Mouse (Mus musculus) hindbrain, embryonic 14.5 days (tissue): ENCODE measurements around the gene Carmil1. TPM values are rescaled to one million over a fixed set of nuclear protein-coding genes. Genes with fewer than 3 reads are reported as not detected.

Experiments used
- ATAC-seq: fragments of 200-750 bp; cut with Nextera tagmentation; 2 replicates; pipeline ENCODE4 v1.8.0; 2017; ENCODE audit warnings: moderate number of reproducible peaks, mild to moderate bottlenecking, moderate TSS enrichment, moderate library complexity; ENCODE audit not compliant: low FRiP score
- DNase-seq: peaks from one replicate; pipeline ENCODE4 v3.0.0-alpha.2; 2015; ENCODE audit warnings: low spot score
- H3K27ac ChIP-seq: fragments of 300-500 bp; sonication (generic); 2 replicates; pipeline ENCODE4 v1.5.1; 2014; ENCODE audit warnings: mild to moderate bottlenecking, moderate library complexity
- H3K27me3 ChIP-seq: fragments of 300-500 bp; sonication (generic); 2 replicates; pipeline ENCODE4 v1.6.1; 2014; ENCODE audit warnings: mild to moderate bottlenecking, low read length, mixed read lengths; ENCODE audit not compliant: control insufficient read depth, insufficient read depth
- H3K36me3 ChIP-seq: fragments of 300-500 bp; sonication (generic); replicated peaks from 2 replicates; pipeline ENCODE4 v1.6.1; 2014; ENCODE audit not compliant: control insufficient read depth, insufficient read depth
- H3K4me1 ChIP-seq: fragments of 300-500 bp; sonication (generic); replicated peaks from 2 replicates; pipeline ENCODE4 v1.6.1; 2014; ENCODE audit warnings: antibody characterized with exemption, low read length, mixed read lengths; ENCODE audit not compliant: control insufficient read depth, insufficient read depth
- H3K4me2 ChIP-seq: fragments of 300-500 bp; sonication (generic); replicated peaks from 2 replicates; pipeline ENCODE4 v1.6.1; 2014; ENCODE audit warnings: mild to moderate bottlenecking, moderate library complexity
- H3K4me3 ChIP-seq: fragments of 300-500 bp; sonication (generic); replicated peaks from 2 replicates; pipeline ENCODE4 v1.5.1; 2014; ENCODE audit warnings: mild to moderate bottlenecking, low read length
- H3K9ac ChIP-seq: fragments of 300-500 bp; sonication (generic); 2 replicates; pipeline ENCODE4 v1.6.1; 2014
- H3K9me3 ChIP-seq: fragments of 300-500 bp; sonication (generic); 2 replicates; pipeline ENCODE4 v1.6.1; 2016; ENCODE audit warnings: low read length; ENCODE audit not compliant: control insufficient read depth
- WGBS: fragments of 180-500 bp; shearing (Covaris S2); extraction: QIAGEN DNeasy Blood & Tissue Kit; methylation state at CpG from one replicate; pipeline ENCODE4 v1.1.7; 2014; 5-methylcytosine and 5-hydroxymethylcytosine counted together
- polyA plus RNA-seq: library from polyadenylated mRNA; unstranded; fragments of >200 nt; fragmentation: Nextera tagmentation; extraction: Ambion mirVana; gene quantifications from 2 replicates; pipeline ENCODE4 v1.2.1, GENCODE M21; 2014

Gene Carmil1
- polyA plus RNA-seq, 1 experiment from 2014 or later: 38.7 TPM

DNA sequence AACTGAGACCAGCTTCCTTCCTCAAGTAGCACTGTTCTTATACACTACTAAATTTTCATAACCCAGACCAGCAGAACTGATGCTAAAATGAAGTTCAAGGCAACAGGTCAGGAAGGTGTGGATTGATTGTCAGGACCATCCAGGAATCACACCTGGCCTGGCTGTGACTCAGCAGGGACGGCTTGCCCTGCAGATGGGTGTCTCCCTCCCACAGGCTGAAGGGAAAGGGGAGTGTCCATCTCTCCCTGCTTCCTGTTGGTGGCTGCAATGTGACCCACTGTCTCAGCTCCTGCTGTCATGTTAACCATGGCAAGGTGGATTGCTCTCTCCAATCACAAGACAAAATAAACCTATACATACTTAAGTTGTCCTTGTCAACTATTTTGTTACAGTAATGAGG lies 215.1 kb downstream of the Carmil1 start:
- no peak for ATAC-seq
- Histone ChIP-seq H3K27me3 (no peaks in the 10 kb centered on the region), H3K9me3 (no peaks in the 10 kb centered on the region), H3K4me3 (no peak overlapping the region), H3K9ac (no peak overlapping the region), H3K27ac (no peak overlapping the region), H3K36me3 (peaks cover 5% of the 10 kb centered on the region; the same call in 1 of the 2 replicates), H3K4me2 (no peak overlapping the region), H3K4me1 (peaks cover 2% of the 10 kb centered on the region; the same call in 1 of the 2 replicates)
- WGBS: 90% methylated on average over 1 of the region's 1 CpGs
- DNase-seq: no peak

DNA sequence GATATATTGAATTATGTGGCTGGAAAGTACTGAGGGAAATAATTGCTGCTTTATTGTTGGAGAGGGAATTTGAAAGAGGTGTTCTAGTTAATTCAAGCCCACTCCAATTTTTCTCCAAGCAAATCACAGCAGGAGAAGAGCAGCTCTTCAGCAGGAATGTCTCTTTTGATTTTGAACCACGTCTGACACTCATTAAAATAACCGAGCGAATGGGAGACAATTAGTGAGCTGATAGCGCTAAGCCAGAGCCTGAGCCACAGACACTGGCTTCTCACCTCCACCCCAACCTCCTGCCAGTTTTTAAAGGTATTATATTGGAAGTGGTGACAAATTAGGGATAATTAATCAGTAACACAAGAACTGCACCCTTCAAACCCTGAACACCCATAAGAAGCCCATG lies 217.8 kb downstream of the Carmil1 start:
- Histone ChIP-seq H3K4me1 (peaks cover 2% of the 10 kb centered on the region; the same call in 1 of the 2 replicates), H3K9ac (no peak overlapping the region), H3K9me3 (no peaks in the 10 kb centered on the region), H3K4me2 (no peak overlapping the region), H3K27me3 (no peaks in the 10 kb centered on the region), H3K36me3 (0 out of 2 replicates have a peak, but pooled peaks cover 5% of the 10 kb centered on the region), H3K4me3 (no peak overlapping the region), H3K27ac (no peak overlapping the region)
- ATAC-seq (no peak), DNase-seq (no peak)
- 29% methylated on average over 4 of the region's 4 CpGs for whole genome bisulfite sequencing

DNA sequence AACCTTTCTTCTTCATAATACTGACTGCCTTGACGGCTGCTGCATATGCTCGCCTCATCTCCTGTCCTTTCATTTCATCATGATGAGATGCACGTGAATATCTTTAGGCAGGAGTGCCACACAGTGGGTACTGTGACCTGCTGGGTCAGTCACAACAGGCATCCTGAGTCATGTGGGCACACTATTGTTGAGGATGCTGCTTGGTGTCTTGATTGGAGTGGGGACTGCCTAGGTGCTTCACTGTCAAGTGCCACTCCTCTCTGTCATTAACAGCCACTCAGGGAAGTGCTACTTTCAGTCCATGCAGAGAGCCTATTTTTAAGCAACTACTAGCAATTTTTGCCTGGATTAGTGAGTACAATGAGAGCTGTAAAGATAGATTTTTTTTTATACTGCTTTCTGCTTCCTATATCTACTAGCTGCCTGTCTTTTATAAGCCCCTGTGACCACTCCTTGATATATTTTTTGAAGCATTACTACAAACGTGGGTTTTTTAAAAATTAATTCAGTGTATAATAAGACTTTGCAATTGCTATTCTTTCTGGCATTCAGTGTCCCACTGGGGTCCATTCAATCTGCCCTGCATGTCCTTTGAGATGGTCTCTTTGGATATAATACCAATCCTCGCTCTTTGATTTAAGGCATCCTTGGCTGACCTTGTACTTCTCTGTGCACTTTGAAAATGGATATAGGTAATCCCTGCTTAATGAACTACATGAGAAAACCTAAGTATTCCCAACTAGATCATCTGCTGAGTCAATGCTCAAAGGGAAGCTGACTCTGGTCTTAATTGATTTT lies 225.3 kb downstream of the Carmil1 start:
- Histone ChIP-seq H3K9ac (no peak overlapping the region), H3K4me3 (no peak overlapping the region), H3K9me3 (no peaks in the 10 kb centered on the region), H3K4me1 (no peaks in the 10 kb centered on the region), H3K27ac (no peak overlapping the region), H3K4me2 (no peak overlapping the region), H3K36me3 (no peaks in the 10 kb centered on the region), H3K27me3 (no peaks in the 10 kb centered on the region)
- ATAC-seq: no peak
- DNase-seq: no peak
- WGBS: 55% methylated on average over 5 of the region's 5 CpGs

DNA sequence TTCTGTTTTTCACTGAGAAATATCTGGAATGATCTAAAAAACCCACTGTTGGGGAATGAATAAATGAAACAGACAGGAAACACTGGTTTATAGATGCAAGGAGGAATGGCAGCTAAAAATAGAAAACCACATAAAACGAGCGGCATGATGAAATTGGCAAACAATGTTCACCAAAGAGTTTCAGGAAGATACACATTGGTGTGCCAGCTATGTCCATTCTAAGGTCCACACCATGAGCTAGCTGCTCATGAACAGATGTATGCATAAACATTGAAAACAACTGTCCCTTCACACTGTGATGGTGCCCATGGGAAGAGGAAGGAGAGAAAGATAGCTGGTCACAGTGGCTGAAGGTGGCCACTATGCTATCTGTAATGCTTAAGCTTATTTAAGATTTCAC lies 229.1 kb downstream of the Carmil1 start:
- Histone ChIP-seq H3K4me2 (no peak overlapping the region), H3K27ac (no peak overlapping the region), H3K9ac (no peak overlapping the region), H3K4me1 (peaks cover 8% of the 10 kb centered on the region; the same call in 1 of the 2 replicates), H3K4me3 (no peak overlapping the region), H3K27me3 (no peaks in the 10 kb centered on the region), H3K36me3 (no peaks in the 10 kb centered on the region), H3K9me3 (no peaks in the 10 kb centered on the region)
- DNase-seq: no peak
- no peak for ATAC-seq
- 85% methylated on average over 2 of the region's 2 CpGs for WGBS

DNA sequence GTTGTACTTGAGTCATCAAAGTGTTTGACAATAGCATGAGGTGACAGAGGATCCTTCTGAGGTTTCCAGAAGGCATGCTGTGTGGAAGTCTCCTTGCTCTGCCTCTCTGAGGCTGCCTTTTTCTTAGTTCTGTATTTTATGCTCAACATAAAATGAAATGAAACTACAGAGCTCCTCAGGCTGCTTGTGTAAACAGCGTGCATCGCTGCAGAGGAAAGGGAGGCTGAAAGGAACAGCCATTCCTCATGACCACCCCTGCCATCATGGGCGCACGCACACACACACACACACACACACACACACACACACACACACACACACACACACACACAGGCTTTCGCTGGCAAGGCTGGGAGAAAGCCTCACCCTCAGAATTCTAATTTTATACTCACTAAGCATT lies 230.3 kb downstream of the Carmil1 start:
- H3K4me1 ChIP-seq: peaks cover 8% of the 10 kb centered on the region; the same call in 1 of the 2 replicates
- no peak overlapping the region for H3K9ac ChIP-seq
- no peak overlapping the region for H3K27ac ChIP-seq
- ATAC-seq (no peak), DNase-seq (no peak)
- WGBS: 82% methylated on average over 5 of the region's 5 CpGs
- no peak overlapping the region for H3K4me3 ChIP-seq
- H3K9me3 ChIP-seq: no peaks in the 10 kb centered on the region
- no peak overlapping the region for H3K4me2 ChIP-seq
- H3K36me3 ChIP-seq: no peaks in the 10 kb centered on the region
- H3K27me3 ChIP-seq: no peaks in the 10 kb centered on the region

DNA sequence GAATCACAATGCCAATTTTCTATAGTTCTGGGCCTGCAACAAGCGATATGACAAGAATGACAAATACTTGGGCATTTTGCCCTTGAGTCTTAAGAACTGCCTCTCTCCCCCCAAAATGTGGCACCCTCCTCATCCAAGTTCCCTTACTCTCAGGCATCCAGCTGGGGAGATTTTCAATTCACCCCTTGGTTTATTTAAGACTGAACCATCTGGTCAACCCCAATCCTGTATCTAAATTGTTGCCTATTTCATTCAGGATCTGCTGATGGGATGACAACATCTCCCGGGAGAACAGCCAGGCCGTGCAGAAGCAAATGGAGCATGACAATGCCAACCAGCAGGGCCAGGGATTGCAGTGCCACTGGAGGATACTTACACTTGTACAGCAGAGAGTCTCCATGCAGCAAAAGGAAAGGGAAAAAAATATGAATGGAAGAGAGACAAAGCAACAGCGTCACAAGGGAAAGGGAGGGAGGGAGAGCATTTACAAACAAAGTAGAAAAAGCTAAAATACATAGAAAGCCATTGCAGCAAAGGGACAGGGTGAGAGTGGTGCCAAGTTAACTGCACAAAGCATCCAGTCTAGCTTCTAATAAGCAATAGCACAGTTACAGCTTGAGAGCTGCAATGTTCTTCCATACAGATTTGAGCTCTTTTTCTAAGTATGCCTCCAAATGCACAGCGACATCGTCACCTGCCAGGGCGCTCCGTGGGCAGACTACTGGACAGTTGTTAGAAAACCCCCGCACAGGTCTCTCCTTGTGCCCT lies 231.1 kb downstream of the Carmil1 start:
- no peak overlapping the region for H3K4me3 ChIP-seq
- H3K4me2 ChIP-seq: no peak overlapping the region
- no peaks in the 10 kb centered on the region for H3K36me3 ChIP-seq
- DNase-seq (peak; percentile 48), ATAC-seq (peak; percentile 89; the same call in 1 of the 2 replicates)
- H3K27ac ChIP-seq: peak overlapping the region; percentile 67; the same call in 1 of the 2 replicates
- H3K27me3 ChIP-seq: no peaks in the 10 kb centered on the region
- H3K9ac ChIP-seq: 0 out of 2 replicates have a peak overlapping the region, but pooled peaks have one; percentile 9
- 66% methylated on average over 9 of the region's 9 CpGs for WGBS
- no peaks in the 10 kb centered on the region for H3K9me3 ChIP-seq
- H3K4me1 ChIP-seq: peaks cover 8% of the 10 kb centered on the region; the same call in 1 of the 2 replicates

DNA sequence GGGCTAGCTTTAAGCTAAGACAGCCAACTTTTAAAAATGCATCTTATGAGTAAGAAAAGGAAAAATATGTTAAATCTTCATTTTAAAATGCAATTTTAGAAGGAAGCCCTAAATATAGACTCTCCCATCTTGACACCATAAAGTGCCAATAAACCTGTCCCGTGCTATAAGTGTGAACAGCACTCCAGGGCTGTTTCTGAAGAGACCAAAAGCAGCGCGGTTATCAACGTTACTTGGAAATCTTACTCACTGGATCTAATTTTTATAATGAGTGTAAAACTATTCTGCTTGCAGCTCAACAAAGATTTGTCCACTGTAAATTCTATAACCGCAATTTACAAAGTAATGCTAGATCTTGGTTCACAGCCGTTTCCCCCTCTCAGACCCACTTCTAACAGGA lies 232.0 kb downstream of the Carmil1 start:
- no peak for ATAC-seq
- 94% methylated on average over 6 of the region's 6 CpGs for WGBS

DNA sequence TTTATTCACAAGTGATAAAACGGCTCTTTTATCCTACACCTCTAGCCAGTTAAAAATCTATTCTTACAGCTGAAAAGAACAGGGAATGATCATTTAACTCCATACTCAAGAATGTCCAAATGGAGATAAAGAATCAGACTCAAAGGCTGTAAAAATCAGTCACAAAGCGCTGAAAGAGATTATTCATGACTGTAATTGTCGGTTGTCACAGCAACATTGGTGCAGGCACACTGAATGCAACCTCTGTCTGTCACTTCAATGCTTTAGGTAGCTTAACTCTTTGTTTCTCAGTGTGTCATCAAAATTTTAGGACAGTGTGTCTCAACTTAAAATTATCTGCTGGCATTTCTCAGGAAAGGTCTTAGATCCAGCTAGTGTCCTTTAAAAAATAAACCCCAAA lies 235.3 kb downstream of the Carmil1 start:
- H3K4me3 ChIP-seq: no peak overlapping the region
- WGBS: 40% methylated on average over 3 of the region's 3 CpGs
- no peak overlapping the region for H3K9ac ChIP-seq
- H3K27ac ChIP-seq: no peak overlapping the region
- DNase-seq: no peak
- H3K4me2 ChIP-seq: no peak overlapping the region
- H3K4me1 ChIP-seq: peaks cover 8% of the 10 kb centered on the region; the same call in 1 of the 2 replicates
- no peaks in the 10 kb centered on the region for H3K27me3 ChIP-seq
- peaks cover 6% of the 10 kb centered on the region; the same call in 1 of the 2 replicates for H3K36me3 ChIP-seq
- H3K9me3 ChIP-seq: no peaks in the 10 kb centered on the region
- no peak for ATAC-seq

More for the DNA sequence above, 232.0 kb downstream of the Carmil1 start:
- Histone ChIP-seq H3K4me1 (peaks cover 8% of the 10 kb centered on the region; the same call in 1 of the 2 replicates), H3K4me2 (no peak overlapping the region), H3K4me3 (no peak overlapping the region), H3K27ac (no peak overlapping the region), H3K36me3 (peaks cover 2% of the 10 kb centered on the region; the same call in 1 of the 2 replicates), H3K9me3 (no peaks in the 10 kb centered on the region), H3K27me3 (no peaks in the 10 kb centered on the region), H3K9ac (no peak overlapping the region)
- DNase-seq: no peak

DNA sequence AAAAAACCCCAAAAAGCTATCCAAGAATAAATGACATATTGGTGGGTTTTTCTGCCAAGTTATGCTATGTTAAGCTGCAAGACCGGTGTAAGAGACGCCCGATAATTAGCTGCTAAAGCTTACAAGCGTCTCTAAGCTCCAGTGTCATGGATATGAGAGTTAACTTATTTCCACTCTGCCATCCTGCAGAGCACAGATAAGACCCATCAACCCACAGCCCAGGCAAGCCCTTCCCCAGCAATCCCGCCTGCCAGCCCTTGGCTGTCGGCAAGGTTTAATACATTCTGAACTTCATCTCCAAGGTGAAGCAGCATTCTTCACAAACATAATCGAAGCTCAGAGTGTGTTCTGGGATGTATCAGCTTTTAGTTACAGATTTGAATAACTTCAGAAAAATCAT lies 240.4 kb downstream of the Carmil1 start:
- Histone ChIP-seq H3K4me1 (no peaks in the 10 kb centered on the region), H3K27ac (no peak overlapping the region), H3K27me3 (no peaks in the 10 kb centered on the region), H3K36me3 (peaks cover 6% of the 10 kb centered on the region; the same call in 1 of the 2 replicates), H3K9ac (no peak overlapping the region), H3K4me2 (no peak overlapping the region), H3K9me3 (no peaks in the 10 kb centered on the region), H3K4me3 (no peak overlapping the region)
- no peak for ATAC-seq
- WGBS: 82% methylated on average over 7 of the region's 7 CpGs
- no peak for DNase-seq
